In genomic region chr10:122183025-122183424, GRCm38 (mm10) we compare ENCODE assay signal across 9 mouse cellular contexts.
DNase-seq lines count a peak whose midpoint lies in the region; ATAC-seq lines count a peak whose summit lies in the region.
"Had no signal": no experiment of that assay in that cellular context is flagged by ENCODE, and none has a peak within 500 bp of the region (broad histone marks: within the 10 kb centered on the region; RNA-seq: fewer than 3 reads in every experiment).

No protein-coding gene starts in this region.

- no peak for ATAC-seq in forebrain, embryonic 14.5 days
- no peak for ATAC-seq in forebrain, embryonic 16.5 days
- ATAC-seq in monocyte, adult 5-6 weeks (replicated peaks; ENCODE audit: insufficient number of reproducible peaks, low FRiP score, low TSS enrichment, poor library complexity, severe bottlenecking) = no peak

- H3K4me1 ChIP-seq in forebrain, embryonic 14.5 days (ENCODE audit: control insufficient read depth, insufficient read depth, low read length) = no peaks in the 10 kb centered on the region
- no peaks in the 10 kb centered on the region for H3K4me1 ChIP-seq in forebrain, embryonic 16.5 days (replicated peaks; ENCODE audit: control insufficient read depth, insufficient read depth, low read length)
- H3K4me1 ChIP-seq: neural tube, embryonic 13.5 days had no signal

- H3K9ac ChIP-seq in forebrain, embryonic 14.5 days (ENCODE audit: low read length) = no peak overlapping the region
- no peak overlapping the region for H3K9ac ChIP-seq in forebrain, embryonic 16.5 days (replicated peaks; ENCODE audit: low read depth, low read length)
- H3K9ac ChIP-seq: neural tube, embryonic 13.5 days had no signal

- DNase-seq in forebrain, embryonic 14.5 days (ENCODE audit: low spot score) = peak; percentile 36
- peak; percentile 26 for DNase-seq in ovary, postnatal 14 days (ENCODE audit: low spot score)
- DNase-seq in ovary, adult 18-20 months (ENCODE audit: low spot score) = no peak
- peak; percentile 39 for DNase-seq in embryo, embryonic 11 days
- peak; percentile 51 to 60 for DNase-seq in layer of hippocampus, postnatal 10 days (ENCODE audit: low spot score in 2 of 2)
- no peak for DNase-seq in thymus, postnatal 14 days

- 37% methylated on average over 4 of the region's 4 CpGs for WGBS in forebrain, embryonic 14.5 days
- 41% methylated on average over 4 of the region's 4 CpGs for WGBS in forebrain, embryonic 16.5 days

- no peaks in the 10 kb centered on the region for H3K27me3 ChIP-seq in forebrain, embryonic 14.5 days (replicated peaks; ENCODE audit: control insufficient read depth, insufficient read depth, low read length)
- H3K27me3 ChIP-seq in forebrain, embryonic 16.5 days (replicated peaks; ENCODE audit: control insufficient read depth, insufficient read depth, low read length) = no peaks in the 10 kb centered on the region
- H3K27me3 ChIP-seq: neural tube, embryonic 13.5 days had no signal

- H3K9me3 ChIP-seq in forebrain, embryonic 14.5 days (replicated peaks; ENCODE audit: control insufficient read depth, low read length) = no peaks in the 10 kb centered on the region
- no peaks in the 10 kb centered on the region for H3K9me3 ChIP-seq in forebrain, embryonic 16.5 days (ENCODE audit: control insufficient read depth, low read length)
- H3K9me3 ChIP-seq: neural tube, embryonic 13.5 days had no signal

- H3K4me2 ChIP-seq in forebrain, embryonic 14.5 days (ENCODE audit: low read length) = no peak overlapping the region
- H3K4me2 ChIP-seq in forebrain, embryonic 16.5 days (ENCODE audit: low read length) = no peak overlapping the region
- H3K4me2 ChIP-seq: neural tube, embryonic 13.5 days had no signal

- no peaks in the 10 kb centered on the region for H3K36me3 ChIP-seq in forebrain, embryonic 14.5 days (ENCODE audit: control insufficient read depth, insufficient read depth, low read length)
- no peaks in the 10 kb centered on the region for H3K36me3 ChIP-seq in forebrain, embryonic 16.5 days (ENCODE audit: control insufficient read depth, insufficient read depth)
- H3K36me3 ChIP-seq: neural tube, embryonic 13.5 days had no signal

- H3K4me3 ChIP-seq in forebrain, embryonic 14.5 days (ENCODE audit: low read depth, low read length) = no peak overlapping the region
- H3K4me3 ChIP-seq in forebrain, embryonic 16.5 days (replicated peaks; ENCODE audit: low read length) = no peak overlapping the region
- H3K4me3 ChIP-seq: neural tube, embryonic 13.5 days had no signal

- no peak overlapping the region for H3K27ac ChIP-seq in forebrain, embryonic 14.5 days (ENCODE audit: low read depth, low read length)
- no peak overlapping the region for H3K27ac ChIP-seq in forebrain, embryonic 16.5 days (ENCODE audit: low read length)
- H3K27ac ChIP-seq: neural tube, embryonic 13.5 days had no signal

Comparison
In these comparisons a context has a peak if more than half of its experiments do, and no peak if none do; other contexts are left out.
1. DNase-seq: peak in forebrain, embryonic 14.5 days (single experiment), ovary, postnatal 14 days (single experiment), embryo, embryonic 11 days (single experiment) and layer of hippocampus, postnatal 10 days (2 of 2); none in ovary, adult 18-20 months (single experiment) and thymus, postnatal 14 days (single experiment).